Comparison of ENCODE assay signal across 9 mouse cellular contexts in genomic region chr11:102393238-102393634, GRCm38 (mm10). TPM values are rescaled to one million over a fixed set of nuclear protein-coding genes. Genes with fewer than 3 reads are reported as not detected.
DNase-seq lines count a peak whose midpoint lies in the region; ATAC-seq and TF ChIP-seq lines count a peak whose summit lies in the region.
"Had no signal": no experiment of that assay in that cellular context is flagged by ENCODE, and none has a peak within 500 bp of the region (broad histone marks: within the 10 kb centered on the region; RNA-seq: fewer than 3 reads in every experiment).

Gene Rundc3a (plus strand): TSS chr11:102393403.

- intact Hi-C loops in left cerebral cortex, adult 2 months (cut with DNase I), result loop anchor here (1.0 to 2.0 kb wide), 3 partner anchors 16 to 73 kb away; no protein-coding TSS in a partner anchor

- ATAC-seq in Patski, result peak; percentile 40

- TF ChIP-seq CTCF in Patski (IDR thresholded peaks at IDR 0.05), result no peak
- no peak for TF ChIP-seq CTCF in left cerebral cortex, adult 2 months (IDR thresholded peaks at IDR 0.05)

- H3K4me3 ChIP-seq in left cerebral cortex, adult 2 months, result peak within 1 kb of the TSS; percentile 88

- peaks cover 14% of the 10 kb centered on the region for H3K27me3 ChIP-seq in Patski

- no peak for DNase-seq in Patski (ENCODE audit: low read depth, low spot score)
- peak; percentile 98 for DNase-seq in cerebellum, adult 9-10 months
- peak; percentile 82 to 93 for DNase-seq in frontal cortex, postnatal 25 days (ENCODE audit: low spot score in 2 of 2)
- DNase-seq in hindlimb bud, embryonic 11.5 days (ENCODE audit: extremely low spot score, low read depth, low spot score), result peak; percentile 61
- DNase-seq in left cerebral cortex, adult 2 months (ENCODE audit: extremely low spot score in 1 of 2, low spot score in 2 of 2), result peak; percentile 96 to 97
- DNase-seq in lung, postnatal 4 days, result peak; percentile 87 to 88
- DNase-seq in right cerebral cortex, adult 18-20 months, result peak; percentile 96
- peak; percentile 79 to 87 for DNase-seq in urinary bladder, postnatal 4 days (ENCODE audit: low spot score in 2 of 2)

- POLR2A ChIA-PET in Patski (lab: Charles Lee), result interaction anchor here (1.4 to 1.9 kb wide), 2 partner anchors 13 to 74 kb away, joined by 4 read pairs; partner anchors contain the start of gene Ubtf

- in situ Hi-C loops in Patski (cut with MboI; ENCODE audit: low pct_unique_long_range_greater_than_20kb), result no loop called here

- peak within 1 kb of the TSS; percentile 98 for H3K27ac ChIP-seq in left cerebral cortex, adult 2 months
- H3K27ac ChIP-seq: macrophage had no signal

- CTCF ChIA-PET in Patski (lab: Charles Lee), result no interaction called here

RNA-seq across cellular contexts. Expression of gene Rundc3a, which starts in this region (rescaled TPM):
- polyA plus RNA-seq in Patski (2021), result 12.1 TPM
- total RNA-seq in left cerebral cortex, adult 2 months (2021), result 100 to 1,000 TPM; 505 to 522 TPM
